Mouse (Mus musculus) forebrain, embryonic 10.5 days (tissue): ENCODE results near the gene Zic1. TPM values are rescaled to one million over a fixed set of nuclear protein-coding genes. Genes with fewer than 3 reads are reported as not detected.

Experiments
- DNase-seq: peaks from one replicate; pipeline ENCODE4 v3.0.0-alpha.2; 2017; ENCODE audit warnings: low spot score; ENCODE audit errors: extremely low spot score
- H3K27ac ChIP-seq: fragments of 300-500 bp; sonication (generic); 2 replicates; pipeline ENCODE4 v1.5.1; 2016; ENCODE audit warnings: mild to moderate bottlenecking
- H3K27me3 ChIP-seq: fragments of 300-500 bp; sonication (generic); 2 replicates; pipeline ENCODE4 v1.6.1; 2016; ENCODE audit warnings: mild to moderate bottlenecking; ENCODE audit not compliant: poor library complexity, severe bottlenecking
- H3K36me3 ChIP-seq: fragments of 300-500 bp; sonication (generic); replicated peaks from 2 replicates; pipeline ENCODE4 v1.6.1; 2016; ENCODE audit warnings: mild to moderate bottlenecking, moderate library complexity
- H3K4me1 ChIP-seq: fragments of 300-500 bp; sonication (generic); 2 replicates; pipeline ENCODE4 v1.6.1; 2016
- H3K4me3 ChIP-seq: fragments of 300-500 bp; sonication (generic); 2 replicates; pipeline ENCODE4 v1.5.1; 2016; ENCODE audit warnings: mild to moderate bottlenecking, moderate library complexity
- H3K9me3 ChIP-seq: fragments of 300-500 bp; sonication (generic); 2 replicates; pipeline ENCODE4 v1.6.1; 2016; ENCODE audit warnings: mild to moderate bottlenecking, moderate library complexity
- WGBS: fragments of 180-500 bp; shearing (Covaris S2); methylation state at CpG from one replicate; pipeline ENCODE4 v1.1.7; 2016; 5-methylcytosine and 5-hydroxymethylcytosine counted together
- polyA plus RNA-seq: library from polyadenylated mRNA; unstranded; fragments of >200 nt; fragmentation: Nextera tagmentation; extraction: Ambion mirVana; gene quantifications from 2 replicates; pipeline ENCODE4 v1.2.1, GENCODE M21; 2016

Gene Zic1
- polyA plus RNA-seq, 1 experiment from 2014 or later: 8.9 TPM

DNA sequence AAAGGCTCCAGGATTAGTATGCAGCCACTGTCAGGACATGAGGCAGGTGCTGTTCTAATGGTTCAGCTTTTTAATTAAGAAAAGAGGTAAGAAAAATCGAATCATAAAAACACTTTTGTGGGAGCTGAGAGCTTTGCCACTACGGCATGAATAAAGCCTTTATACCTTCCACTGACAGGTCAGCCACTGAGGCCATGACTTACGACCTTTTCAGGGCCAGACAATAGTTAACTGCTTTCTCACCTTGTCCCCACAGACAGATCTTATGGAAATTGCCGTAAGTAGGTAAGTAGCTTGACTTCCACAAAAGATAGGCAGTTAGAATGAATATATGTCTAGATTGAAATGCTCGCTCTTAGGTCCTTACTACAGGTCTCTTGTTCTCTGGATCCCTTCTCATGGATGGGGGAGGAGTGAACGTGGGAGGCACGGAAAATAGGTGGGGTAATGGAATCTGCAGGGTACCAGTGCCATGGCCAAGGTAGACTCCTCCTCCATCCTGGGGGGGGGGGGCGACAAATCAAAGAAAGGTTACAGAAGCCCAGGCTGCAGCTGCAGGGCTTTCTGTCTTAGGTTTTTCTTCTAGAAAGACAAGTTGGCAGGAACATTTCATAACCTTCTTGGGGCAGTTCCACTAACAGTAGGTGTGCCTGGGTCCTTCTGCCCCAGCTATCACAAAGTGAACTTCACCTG, 27.9 kb upstream of the Zic1 start:
- peaks cover 100% of the 10 kb centered on the region for H3K27me3 ChIP-seq
- H3K4me3 ChIP-seq: no peak overlapping the region
- no peaks in the 10 kb centered on the region for H3K36me3 ChIP-seq
- peaks cover 71% of the 10 kb centered on the region for H3K4me1 ChIP-seq
- H3K27ac ChIP-seq: peak overlapping the region; percentile 80
- no peaks in the 10 kb centered on the region for H3K9me3 ChIP-seq
- DNase-seq: peak; percentile 43
- under 1% methylated on average over 8 of the region's 8 CpGs for WGBS

DNA sequence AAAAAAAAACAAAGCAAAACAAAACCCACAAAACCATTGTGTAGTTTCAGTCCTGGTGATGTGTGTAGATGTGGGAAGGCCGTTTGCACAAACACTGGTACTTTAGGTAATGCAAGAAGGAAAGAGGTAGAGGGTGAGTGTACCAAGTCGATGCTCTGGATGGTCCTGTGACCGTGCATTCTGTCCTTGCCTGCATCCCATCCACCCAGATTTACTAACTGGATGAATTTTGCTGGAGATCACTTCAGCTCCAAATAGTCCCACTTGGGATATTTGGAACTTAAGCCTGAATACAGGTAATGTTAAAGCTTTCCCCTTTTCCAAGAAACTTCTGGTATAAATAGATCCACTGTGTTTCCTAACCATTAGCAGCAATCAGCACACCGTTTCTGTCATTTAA, 22.6 kb upstream of the Zic1 start:
- DNase-seq: no peak
- peaks cover 86% of the 10 kb centered on the region for H3K4me1 ChIP-seq
- 3% methylated on average over 4 of the region's 4 CpGs for WGBS
- H3K27ac ChIP-seq: peak overlapping the region; percentile 99
- H3K36me3 ChIP-seq: no peaks in the 10 kb centered on the region
- H3K9me3 ChIP-seq: no peaks in the 10 kb centered on the region
- H3K4me3 ChIP-seq: peak overlapping the region; percentile 8; the same call in 1 of the 2 replicates
- H3K27me3 ChIP-seq: peaks cover 100% of the 10 kb centered on the region

DNA sequence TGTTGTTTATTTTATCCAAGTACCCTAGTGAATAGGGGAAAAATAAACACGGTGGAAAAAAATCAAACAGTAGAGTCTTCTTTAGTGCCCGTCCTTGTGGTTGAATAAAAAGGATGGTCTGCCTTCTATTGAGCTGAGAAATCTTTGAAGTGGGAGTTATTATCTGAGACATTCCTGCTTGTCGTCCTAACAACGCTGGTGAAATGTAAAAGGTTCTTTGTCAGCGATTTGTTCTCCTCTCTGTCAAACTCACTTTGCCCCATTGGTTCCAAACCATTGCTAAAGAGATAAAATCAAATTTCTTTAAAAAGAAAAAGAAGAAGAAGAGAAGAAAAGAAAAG, 22.1 kb upstream of the Zic1 start:
- DNase-seq: no peak
- peak overlapping the region; percentile 73; the same call in 1 of the 2 replicates for H3K4me3 ChIP-seq
- H3K27ac ChIP-seq: peak overlapping the region; percentile 99
- H3K36me3 ChIP-seq: no peaks in the 10 kb centered on the region
- WGBS: 0% methylated on average over 5 of the region's 5 CpGs
- peaks cover 100% of the 10 kb centered on the region for H3K27me3 ChIP-seq
- H3K9me3 ChIP-seq: no peaks in the 10 kb centered on the region
- H3K4me1 ChIP-seq: peaks cover 83% of the 10 kb centered on the region

DNA sequence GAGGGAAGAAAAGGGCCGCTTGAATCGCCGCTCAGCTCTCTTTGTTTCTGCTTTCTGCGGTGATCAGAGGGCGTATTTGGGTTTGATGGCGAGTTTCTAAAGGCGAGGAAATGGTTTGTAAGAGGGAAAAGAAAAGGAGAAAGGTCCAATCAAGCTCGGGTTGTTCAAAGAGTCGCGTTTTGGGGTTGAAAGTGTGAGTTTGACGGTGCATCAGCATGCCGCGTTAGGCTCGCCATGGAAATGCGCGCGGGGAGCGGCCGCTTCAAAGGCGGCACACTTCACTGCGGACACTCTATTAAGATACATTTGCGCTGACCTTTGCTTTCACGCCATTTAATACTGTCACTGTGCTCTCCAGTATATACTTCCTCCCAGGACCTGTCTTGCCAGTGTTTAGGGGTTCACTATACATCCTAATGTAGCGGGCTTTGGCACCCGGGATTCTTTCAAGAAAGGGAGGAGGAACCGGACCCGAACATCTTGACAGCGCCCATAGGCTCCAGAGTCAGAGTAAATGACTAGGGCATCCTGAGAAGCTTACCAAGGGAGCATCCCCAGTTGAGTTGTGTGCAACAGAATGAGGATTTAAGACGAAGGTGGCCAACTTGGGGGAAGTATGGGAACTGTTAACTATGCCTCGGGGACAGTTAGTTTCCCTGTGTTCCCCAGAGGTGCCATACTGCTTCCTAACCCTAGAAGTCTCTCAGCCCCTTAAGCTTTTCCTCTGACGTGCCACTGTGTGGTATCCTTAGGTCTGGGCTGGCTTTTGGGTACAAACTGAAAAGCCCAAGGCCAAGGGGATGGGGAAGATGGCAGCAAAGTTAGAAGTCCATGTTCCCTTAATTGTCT, 21.5 kb upstream of the Zic1 start:
- H3K27ac ChIP-seq: peak overlapping the region; percentile 99
- peaks cover 83% of the 10 kb centered on the region for H3K4me1 ChIP-seq
- no peaks in the 10 kb centered on the region for H3K9me3 ChIP-seq
- DNase-seq: peak; percentile 63
- H3K36me3 ChIP-seq: no peaks in the 10 kb centered on the region
- peaks cover 100% of the 10 kb centered on the region for H3K27me3 ChIP-seq
- H3K4me3 ChIP-seq: peak overlapping the region; percentile 73
- WGBS: under 1% methylated on average over 31 of the region's 31 CpGs

DNA sequence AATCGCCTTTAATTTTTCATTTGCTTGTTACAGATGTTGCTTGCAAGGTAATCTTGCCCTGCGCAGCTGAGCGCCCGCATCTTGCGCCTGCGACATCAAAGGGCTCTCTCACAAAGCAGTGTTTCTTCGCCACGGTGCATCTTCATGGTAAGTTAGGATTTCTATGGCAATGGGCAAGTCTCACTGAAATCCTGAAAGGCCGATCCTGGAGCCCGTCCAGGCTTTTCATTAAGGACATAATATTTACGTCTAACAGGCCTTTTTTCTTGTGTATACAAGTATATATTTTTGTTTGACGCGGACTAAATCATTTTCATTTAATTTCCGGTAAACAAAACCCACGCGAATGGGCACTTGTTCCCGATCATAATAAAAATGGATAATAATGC, 20.9 kb upstream of the Zic1 start:
- Histone ChIP-seq H3K27ac (peak overlapping the region; percentile 99), H3K36me3 (no peaks in the 10 kb centered on the region), H3K9me3 (no peaks in the 10 kb centered on the region), H3K27me3 (peaks cover 100% of the 10 kb centered on the region), H3K4me1 (peaks cover 83% of the 10 kb centered on the region), H3K4me3 (peak overlapping the region; percentile 73)
- under 1% methylated on average over 17 of the region's 17 CpGs for WGBS
- DNase-seq: peak; percentile 68

DNA sequence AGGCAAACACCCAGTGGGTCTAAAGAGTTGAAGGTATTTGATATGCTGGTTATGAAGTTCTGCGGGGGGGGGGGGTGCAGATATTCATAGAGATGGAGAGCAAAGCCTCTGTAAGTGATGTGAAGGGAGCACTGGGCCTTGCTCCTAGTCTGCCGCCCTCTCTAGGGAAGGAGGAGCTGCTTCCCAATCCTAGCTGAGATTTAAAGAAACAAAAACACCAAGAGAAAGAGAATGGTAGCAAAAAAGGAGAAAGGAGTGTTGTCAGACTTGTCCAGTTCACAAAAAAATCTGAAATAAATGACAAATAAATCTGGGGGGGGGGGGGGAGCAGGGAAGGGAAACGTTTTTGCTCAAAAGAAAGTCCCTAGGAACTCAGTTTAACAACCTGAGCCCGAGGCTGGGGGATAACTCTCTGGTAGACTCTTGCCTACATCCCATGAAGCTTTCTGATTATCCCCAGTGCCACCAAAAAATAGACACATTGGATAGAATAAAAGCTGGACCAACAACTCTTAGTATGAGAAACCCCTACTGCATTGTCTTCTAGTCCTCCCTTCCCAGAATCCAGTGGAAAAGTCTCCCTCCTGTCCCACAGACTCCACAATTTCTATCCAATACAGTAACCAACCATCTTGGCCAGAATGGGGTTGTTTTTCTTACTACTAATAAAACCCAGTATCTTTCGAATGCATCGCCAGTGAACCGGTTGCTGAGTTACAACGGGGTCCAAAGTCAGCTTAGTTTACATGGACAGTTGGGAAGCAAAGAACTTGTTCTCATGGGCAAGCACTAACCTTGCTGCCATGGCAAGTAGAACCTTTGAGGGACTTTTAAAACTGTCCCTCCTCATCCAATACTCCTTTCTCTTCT, 20.2 kb upstream of the Zic1 start:
- H3K27ac ChIP-seq: peak overlapping the region; percentile 99
- H3K4me1 ChIP-seq: peaks cover 89% of the 10 kb centered on the region
- H3K36me3 ChIP-seq: no peaks in the 10 kb centered on the region
- peak overlapping the region; percentile 73; the same call in 1 of the 2 replicates for H3K4me3 ChIP-seq
- DNase-seq: peak; percentile 32
- under 1% methylated on average over 8 of the region's 8 CpGs for WGBS
- no peaks in the 10 kb centered on the region for H3K9me3 ChIP-seq
- peaks cover 100% of the 10 kb centered on the region for H3K27me3 ChIP-seq

DNA sequence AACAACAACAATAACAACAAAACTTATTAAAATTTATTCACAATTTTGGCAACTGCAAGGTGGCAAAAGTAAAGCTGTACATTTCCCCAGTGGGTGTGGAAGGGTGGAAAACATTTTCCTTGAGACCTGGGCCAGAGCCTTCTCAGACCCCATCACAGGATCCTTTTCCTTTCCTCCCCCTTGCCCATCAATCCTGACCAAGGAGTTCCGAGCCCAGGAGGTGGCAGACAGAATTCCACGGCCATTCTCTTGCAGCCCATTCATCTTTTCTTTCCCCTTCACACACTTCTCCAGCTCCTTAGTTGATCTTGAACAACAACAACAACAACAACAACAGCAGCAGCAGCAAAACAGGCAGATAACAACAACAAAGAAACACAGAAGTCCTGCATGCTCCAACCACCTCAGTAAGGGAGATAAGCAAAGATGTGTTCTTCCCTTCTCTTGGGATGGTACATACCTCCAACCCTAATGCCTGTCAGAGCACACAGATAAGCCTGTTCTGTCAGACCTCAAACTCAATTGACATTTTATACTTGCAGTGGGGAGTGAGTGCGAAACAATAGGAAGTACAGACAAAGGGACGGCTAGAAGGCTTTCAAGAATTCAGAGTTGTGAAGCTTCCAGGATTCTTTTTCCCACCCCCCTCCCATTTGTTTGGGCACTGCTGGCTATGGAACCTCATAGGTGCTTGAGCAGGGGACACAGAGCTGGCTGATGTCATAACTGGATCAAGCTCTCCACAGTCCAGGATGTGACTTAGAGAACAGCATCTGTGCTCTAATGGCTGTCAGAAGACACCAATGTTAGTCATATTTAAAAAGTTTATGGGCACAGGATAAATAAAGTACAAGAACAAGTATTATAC, 19.3 kb upstream of the Zic1 start:
- H3K27ac ChIP-seq: peak overlapping the region; percentile 99

DNA sequence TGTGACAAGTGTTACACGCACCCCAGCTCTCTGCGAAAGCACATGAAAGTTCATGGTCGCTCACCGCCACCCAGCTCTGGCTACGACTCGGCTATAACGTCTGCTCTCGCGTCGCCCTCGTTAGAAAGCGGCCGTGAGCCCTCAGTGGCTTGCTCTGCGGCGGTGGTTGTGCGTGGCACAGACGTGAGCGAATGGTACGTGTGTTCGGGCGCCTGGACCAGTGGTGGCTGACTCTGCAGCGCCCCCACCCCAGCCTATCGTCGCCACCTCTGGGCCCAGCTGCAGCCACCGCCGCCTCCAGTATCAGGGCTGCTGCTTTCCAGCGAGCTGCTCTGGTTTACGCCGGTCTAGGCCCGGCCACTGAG, 18.5 kb upstream of the Zic1 start:
- DNase-seq: peak; percentile 75

More for the DNA sequence above, 19.3 kb upstream of the Zic1 start:
- H3K4me3 ChIP-seq: peak overlapping the region; percentile 73
- no peaks in the 10 kb centered on the region for H3K36me3 ChIP-seq
- peaks cover 92% of the 10 kb centered on the region for H3K4me1 ChIP-seq
- DNase-seq: peak; percentile 43
- peaks cover 100% of the 10 kb centered on the region for H3K27me3 ChIP-seq
- 1% methylated on average over 4 of the region's 4 CpGs for WGBS
- H3K9me3 ChIP-seq: no peaks in the 10 kb centered on the region

DNA sequence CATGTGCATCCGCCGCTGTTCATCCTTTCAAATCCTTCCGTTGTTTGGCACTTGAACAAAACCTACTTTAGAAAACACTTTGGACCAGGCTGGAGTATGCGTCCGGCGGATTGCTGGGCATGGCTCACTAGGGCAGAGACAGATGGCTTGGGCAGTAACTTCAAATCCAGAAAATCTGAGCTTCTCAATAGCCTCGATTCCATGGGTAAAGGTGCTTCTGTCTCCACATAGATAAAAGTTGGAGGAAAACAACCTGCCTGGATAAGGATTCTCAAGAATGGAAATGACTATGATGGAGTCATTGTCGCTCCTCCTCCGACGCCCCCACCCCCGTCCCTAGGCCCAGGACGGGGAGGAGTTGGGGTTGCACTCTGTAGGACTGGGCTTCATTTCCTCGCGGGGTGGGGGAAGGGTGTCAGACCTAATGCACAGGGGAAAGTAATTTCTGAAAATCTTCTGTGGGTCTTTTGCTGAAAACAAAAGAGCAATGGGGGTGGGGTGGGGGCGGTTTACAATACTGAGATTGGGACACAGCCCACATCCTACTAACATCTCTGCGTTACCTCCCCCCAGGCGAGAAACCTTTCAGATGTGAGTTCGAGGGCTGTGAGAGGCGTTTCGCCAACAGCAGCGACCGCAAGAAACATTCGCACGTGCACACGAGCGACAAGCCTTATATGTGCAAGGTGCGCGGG, 18.0 kb upstream of the Zic1 start:
- H3K36me3 ChIP-seq: peaks cover 4% of the 10 kb centered on the region; the same call in 1 of the 2 replicates
- under 1% methylated on average over 28 of the region's 28 CpGs for WGBS
- peak; percentile 60 for DNase-seq
- H3K9me3 ChIP-seq: no peaks in the 10 kb centered on the region
- H3K27me3 ChIP-seq: peaks cover 100% of the 10 kb centered on the region
- peak overlapping the region; percentile 73 for H3K4me3 ChIP-seq
- peak overlapping the region; percentile 99 for H3K27ac ChIP-seq
- H3K4me1 ChIP-seq: peaks cover 94% of the 10 kb centered on the region

More for the DNA sequence above, 18.5 kb upstream of the Zic1 start:
- H3K27me3 ChIP-seq: peaks cover 100% of the 10 kb centered on the region
- whole genome bisulfite sequencing: under 1% methylated on average over 30 of the region's 30 CpGs
- peak overlapping the region; percentile 73 for H3K4me3 ChIP-seq
- H3K27ac ChIP-seq: peak overlapping the region; percentile 99
- H3K4me1 ChIP-seq: peaks cover 92% of the 10 kb centered on the region
- H3K36me3 ChIP-seq: no peaks in the 10 kb centered on the region
- no peaks in the 10 kb centered on the region for H3K9me3 ChIP-seq

DNA sequence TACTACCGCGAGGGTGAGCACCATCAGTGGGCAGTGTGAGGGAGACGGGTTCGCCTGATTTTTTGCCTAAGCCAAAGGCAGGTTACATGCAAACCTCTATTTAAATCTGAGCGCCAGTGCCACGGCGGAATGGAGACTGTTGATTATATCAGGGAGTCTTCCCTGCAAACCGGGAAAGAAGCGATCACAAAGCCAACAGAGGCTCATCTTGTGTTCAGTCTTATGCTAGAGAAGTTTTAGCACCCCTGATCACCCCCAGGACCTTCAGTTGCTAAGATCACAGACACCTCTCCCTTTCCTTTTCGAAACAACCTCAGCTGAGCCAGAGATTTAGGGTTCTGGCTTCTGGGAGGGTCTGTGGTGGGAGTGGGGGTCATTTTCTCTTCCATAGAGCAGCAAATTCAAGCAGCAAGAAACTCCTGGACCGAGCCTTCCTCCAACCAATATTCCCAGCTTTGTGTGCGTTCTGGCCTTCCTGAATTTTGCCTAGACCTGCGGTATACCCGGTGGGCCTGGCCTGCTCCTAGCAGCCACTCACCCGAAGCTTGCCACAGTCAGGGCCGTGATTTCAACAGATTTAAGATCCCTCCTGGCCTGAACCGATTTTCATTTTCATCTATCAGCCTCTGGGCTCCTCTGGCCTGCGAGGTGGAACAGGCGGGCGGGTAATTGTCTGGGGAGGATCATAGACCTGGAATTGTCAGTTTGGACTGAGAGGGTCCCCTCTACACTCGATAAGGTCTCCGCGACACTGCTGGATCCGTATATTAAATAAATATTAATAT, 17.1 kb upstream of the Zic1 start:
- Histone ChIP-seq H3K4me3 (peak overlapping the region; percentile 73), H3K27me3 (peaks cover 100% of the 10 kb centered on the region), H3K4me1 (peaks cover 94% of the 10 kb centered on the region), H3K36me3 (peaks cover 4% of the 10 kb centered on the region; the same call in 1 of the 2 replicates), H3K27ac (peak overlapping the region; percentile 99), H3K9me3 (no peaks in the 10 kb centered on the region)
- WGBS: 2% methylated on average over 24 of the region's 24 CpGs
- DNase-seq: peak; percentile 59

DNA sequence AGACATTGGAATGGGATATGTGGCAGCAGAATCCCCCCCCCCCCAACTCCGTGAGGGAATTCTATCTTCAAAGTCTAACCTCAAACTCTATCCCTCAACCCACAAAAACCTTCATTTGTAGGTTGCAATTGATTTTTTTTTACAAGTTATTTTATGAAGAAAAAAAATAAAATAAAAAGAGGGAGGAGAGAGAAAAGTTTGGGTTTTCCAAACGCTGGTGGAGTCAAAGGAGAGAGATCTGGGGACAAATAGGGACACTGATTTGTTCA, 16.4 kb upstream of the Zic1 start:
- Histone ChIP-seq H3K27ac (peak overlapping the region; percentile 99), H3K4me3 (peak overlapping the region; percentile 73), H3K9me3 (no peaks in the 10 kb centered on the region), H3K4me1 (peaks cover 94% of the 10 kb centered on the region), H3K36me3 (peaks cover 4% of the 10 kb centered on the region; the same call in 1 of the 2 replicates), H3K27me3 (peaks cover 100% of the 10 kb centered on the region)
- no peak for DNase-seq
- WGBS: 1% methylated on average over 2 of the region's 2 CpGs
